ENCODE assay signal across 14 mouse cellular contexts in the genomic region with DNA sequence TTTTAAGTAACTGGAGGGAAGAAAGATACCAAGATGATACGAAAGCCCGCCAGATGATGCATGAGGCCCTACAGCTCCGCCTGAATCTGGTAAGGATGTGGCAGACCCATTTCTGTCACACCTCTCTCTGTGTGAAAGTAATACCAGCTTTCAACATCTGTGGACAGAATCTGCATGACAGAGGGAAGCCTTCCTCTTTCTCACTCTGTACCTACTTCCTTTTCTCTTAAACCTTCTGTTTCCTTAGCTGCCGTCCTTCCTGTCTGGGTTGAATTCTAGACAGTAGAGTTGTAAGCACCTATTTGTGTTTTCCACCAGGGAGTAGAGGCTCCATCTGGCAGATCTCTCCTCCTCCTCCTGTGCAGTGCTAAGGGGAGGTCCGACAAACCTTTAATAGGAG. TPM values are rescaled to one million over a fixed set of nuclear protein-coding genes. Genes with fewer than 3 reads are reported as not detected.
DNase-seq lines count a peak whose midpoint lies in the region; ATAC-seq and TF ChIP-seq lines count a peak whose summit lies in the region.
"Had no signal": no experiment of that assay in that cellular context is flagged by ENCODE, and none has a peak within 500 bp of the region (broad histone marks: within the 10 kb centered on the region; RNA-seq: fewer than 3 reads in every experiment).

No protein-coding gene starts in this region.

- H3K27ac ChIP-seq in intestine, embryonic 14.5 days (ENCODE audit: low read depth), result 0 out of 2 replicates have a peak overlapping the region, but pooled peaks have one; percentile 33
- no peak overlapping the region for H3K27ac ChIP-seq in intestine, embryonic 15.5 days
- no peak overlapping the region for H3K27ac ChIP-seq in heart, embryonic 12.5 days (ENCODE audit: poor library complexity, severe bottlenecking)
- H3K27ac ChIP-seq in cerebellum, adult 2 months (ENCODE audit: insufficient read depth, low read length), result no peak overlapping the region
- H3K27ac ChIP-seq: embryonic facial prominence, embryonic 13.5 days; kidney, postnatal 0 days; liver, embryonic 15.5 days; neural tube, embryonic 13.5 days had no signal

- no peak overlapping the region for H3K4me2 ChIP-seq in intestine, embryonic 14.5 days (ENCODE audit: low read length)
- H3K4me2 ChIP-seq in intestine, embryonic 15.5 days (replicated peaks), result no peak overlapping the region
- no peak overlapping the region for H3K4me2 ChIP-seq in heart, embryonic 12.5 days
- H3K4me2 ChIP-seq: embryonic facial prominence, embryonic 13.5 days; heart, embryonic 11.5 days; liver, embryonic 15.5 days; neural tube, embryonic 13.5 days had no signal

- no peaks in the 10 kb centered on the region for H3K9me3 ChIP-seq in intestine, embryonic 14.5 days (ENCODE audit: control insufficient read depth, low read length)
- no peaks in the 10 kb centered on the region for H3K9me3 ChIP-seq in intestine, embryonic 15.5 days
- no peaks in the 10 kb centered on the region for H3K9me3 ChIP-seq in heart, embryonic 12.5 days (replicated peaks)
- H3K9me3 ChIP-seq: embryonic facial prominence, embryonic 13.5 days; liver, embryonic 15.5 days; neural tube, embryonic 13.5 days had no signal

- no peak for TF ChIP-seq CTCF in cerebellum, adult 2 months (IDR thresholded peaks at IDR 0.05; ENCODE audit: borderline replicate concordance, insufficient read depth, low read depth, low read length)

- H3K36me3 ChIP-seq in intestine, embryonic 14.5 days (ENCODE audit: control insufficient read depth, insufficient read depth, low read length), result no peaks in the 10 kb centered on the region
- no peaks in the 10 kb centered on the region for H3K36me3 ChIP-seq in intestine, embryonic 15.5 days
- peaks cover 12% of the 10 kb centered on the region for H3K36me3 ChIP-seq in heart, embryonic 12.5 days
- H3K36me3 ChIP-seq: embryonic facial prominence, embryonic 13.5 days; liver, embryonic 15.5 days had no signal

- H3K4me3 ChIP-seq in intestine, embryonic 14.5 days (ENCODE audit: low read depth, low read length), result no peak overlapping the region
- H3K4me3 ChIP-seq in intestine, embryonic 15.5 days (replicated peaks), result no peak overlapping the region
- H3K4me3 ChIP-seq in heart, embryonic 12.5 days, result no peak overlapping the region
- H3K4me3 ChIP-seq in cerebellum, adult 2 months (replicated peaks; ENCODE audit: insufficient read depth, low read depth, low read length), result no peak overlapping the region
- H3K4me3 ChIP-seq: embryonic facial prominence, embryonic 13.5 days; liver, embryonic 15.5 days; neural tube, embryonic 13.5 days had no signal

- H3K9ac ChIP-seq in intestine, embryonic 14.5 days (ENCODE audit: low read length), result no peak overlapping the region
- no peak overlapping the region for H3K9ac ChIP-seq in intestine, embryonic 15.5 days
- H3K9ac ChIP-seq in heart, embryonic 12.5 days, result no peak overlapping the region
- H3K9ac ChIP-seq: embryonic facial prominence, embryonic 13.5 days; liver, embryonic 15.5 days; neural tube, embryonic 13.5 days had no signal

- DNase-seq in intestine, embryonic 14.5 days (ENCODE audit: low spot score), result no peak
- DNase-seq in CD4-positive helper T cell, adult 2 months (ENCODE audit: low read depth, low spot score), result peak; percentile 79
- peak; percentile 30 for DNase-seq in c-Kit-positive CD71-negative TER-119-negative erythroid progenitor cells, embryonic 14.5 days (ENCODE audit: low read depth)
- DNase-seq in natural killer cell, adult 2 months (ENCODE audit: low spot score in 2 of 2), result peak; percentile 73 to 74
- no peak for DNase-seq in gastrocnemius, postnatal 25 days
- DNase-seq in cerebellum, adult 2 months, result no peak

- WGBS in intestine, embryonic 14.5 days, result 61% methylated on average over 5 of the region's 5 CpGs
- WGBS in intestine, embryonic 15.5 days, result 70% methylated on average over 5 of the region's 5 CpGs
- WGBS in heart, embryonic 12.5 days, result 56% methylated on average over 5 of the region's 5 CpGs
- 59% methylated on average over 5 of the region's 5 CpGs for WGBS in cerebellum, adult 2 months

- ATAC-seq in intestine, embryonic 14.5 days (replicated peaks; ENCODE audit: low FRiP score, low TSS enrichment, low read depth), result no peak
- ATAC-seq in intestine, embryonic 15.5 days, result no peak
- ATAC-seq in heart, embryonic 12.5 days (ENCODE audit: insufficient number of reproducible peaks, low FRiP score), result no peak

- H3K27me3 ChIP-seq in intestine, embryonic 14.5 days (replicated peaks; ENCODE audit: control insufficient read depth, insufficient read depth, low read length), result no peaks in the 10 kb centered on the region
- H3K27me3 ChIP-seq in intestine, embryonic 15.5 days (replicated peaks), result no peaks in the 10 kb centered on the region
- no peaks in the 10 kb centered on the region for H3K27me3 ChIP-seq in heart, embryonic 12.5 days (replicated peaks)
- H3K27me3 ChIP-seq in cerebellum, adult 2 months (ENCODE audit: control insufficient read depth, insufficient read depth, low read length), result no peaks in the 10 kb centered on the region
- H3K27me3 ChIP-seq: embryonic facial prominence, embryonic 13.5 days; liver, embryonic 15.5 days; neural tube, embryonic 13.5 days had no signal

- no peak for TF ChIP-seq POLR2A in cerebellum, adult 2 months (IDR thresholded peaks at IDR 0.05; ENCODE audit: borderline replicate concordance, insufficient read depth, low read length)

- H3K4me1 ChIP-seq in intestine, embryonic 14.5 days (replicated peaks; ENCODE audit: control insufficient read depth, insufficient read depth, low read length), result no peaks in the 10 kb centered on the region
- H3K4me1 ChIP-seq in intestine, embryonic 15.5 days (replicated peaks), result no peaks in the 10 kb centered on the region
- H3K4me1 ChIP-seq in heart, embryonic 12.5 days (replicated peaks), result no peaks in the 10 kb centered on the region
- no peaks in the 10 kb centered on the region for H3K4me1 ChIP-seq in cerebellum, adult 2 months (ENCODE audit: control insufficient read depth, insufficient read depth, low read length)
- H3K4me1 ChIP-seq: liver, embryonic 15.5 days had no signal

RNA-seq across cellular contexts. Expression of gene P2ry12, which starts 1.9 kb away (rescaled TPM):
- polyA plus RNA-seq in intestine, embryonic 14.5 days (2014; fragmentation: Nextera tagmentation; extraction: Ambion mirVana), result 1.9 and 2.5 TPM in 2 replicates
- polyA plus RNA-seq in intestine, embryonic 15.5 days (2015; fragmentation: Nextera tagmentation; extraction: Ambion mirVana), result 1.9 and 2.0 TPM in 2 replicates
- total RNA-seq in gastrocnemius, postnatal 25 days (2021), result 1 to 10 TPM in 1 of 2 experiments, under 1 TPM in 1; 0.84 to 1.4 TPM
- 1.5 and 2.1 TPM in 2 replicates for polyA plus RNA-seq in heart, embryonic 12.5 days (2016; fragmentation: Nextera tagmentation; extraction: Ambion mirVana)
- polyA plus RNA-seq in cerebellum, adult 2 months (2012; rRNA removed), result 16.1 and 17.5 TPM in 2 replicates

RNA-seq across cellular contexts. Expression of gene P2ry13, which starts 50.1 kb away (rescaled TPM):
- polyA plus RNA-seq in intestine, embryonic 14.5 days (2014; fragmentation: Nextera tagmentation; extraction: Ambion mirVana), result 1.6 and 1.7 TPM in 2 replicates
- polyA plus RNA-seq in intestine, embryonic 15.5 days (2015; fragmentation: Nextera tagmentation; extraction: Ambion mirVana), result 1.2 and 1.6 TPM in 2 replicates
- under 1 TPM; 0.13 to 0.41 TPM for total RNA-seq in gastrocnemius, postnatal 25 days (2021)
- 0.45 and 0.79 TPM in 2 replicates for polyA plus RNA-seq in heart, embryonic 12.5 days (2016; fragmentation: Nextera tagmentation; extraction: Ambion mirVana)
- polyA plus RNA-seq in cerebellum, adult 2 months (2012; rRNA removed), result 3.7 and 4.1 TPM in 2 replicates
- total RNA-seq: ES-E14 had no signal

Comparison
In these comparisons a context has a peak if more than half of its experiments do, and no peak if none do; other contexts are left out.
1. DNase-seq: peak in CD4-positive helper T cell, adult 2 months (single experiment), c-Kit-positive CD71-negative TER-119-negative erythroid progenitor cells, embryonic 14.5 days (single experiment) and natural killer cell, adult 2 months (2 of 2); none in intestine, embryonic 14.5 days (single experiment), gastrocnemius, postnatal 25 days (single experiment) and cerebellum, adult 2 months (0 of 2).